Mouse (Mus musculus) cerebellum, adult 2 months (tissue): ENCODE measurements around the gene Myh9. TPM values are rescaled to one million over a fixed set of nuclear protein-coding genes. Genes with fewer than 3 reads are reported as not detected.

Source experiments
- DNase-seq, 2 experiments: peaks; one replicate each; pipeline ENCODE4 v3.0.0; 2021
- H3K27ac ChIP-seq: fragments of 200-500 bp; 2 replicates; pipeline ENCODE4 v1.5.1; 2012; ENCODE audit warnings: low read length, control low read depth, inconsistent platforms; ENCODE audit not compliant: insufficient read depth
- H3K27me3 ChIP-seq: fragments of 200-500 bp; 2 replicates; pipeline ENCODE4 v1.6.1; 2012; ENCODE audit warnings: inconsistent platforms, mild to moderate bottlenecking, low read length, moderate library complexity; ENCODE audit not compliant: control insufficient read depth, insufficient read depth
- H3K4me1 ChIP-seq: fragments of 200-500 bp; 2 replicates; pipeline ENCODE4 v1.6.1; 2011; ENCODE audit warnings: low read length; ENCODE audit not compliant: control insufficient read depth, insufficient read depth
- H3K4me3 ChIP-seq: fragments of 200-500 bp; replicated peaks from 2 replicates; pipeline ENCODE3; 2011; ENCODE audit warnings: mild to moderate bottlenecking, low read depth, low read length, control low read depth; ENCODE audit not compliant: insufficient read depth
- CTCF ChIP-seq: fragments of 200-500 bp; IDR thresholded peaks from 2 replicates; pipeline ENCODE4 v1.5.1; 2011; ENCODE audit warnings: low read depth, mild to moderate bottlenecking, control low read depth, low read length, moderate library complexity, borderline replicate concordance; ENCODE audit not compliant: insufficient read depth
- POLR2A ChIP-seq: fragments of 200-500 bp; IDR thresholded peaks from 2 replicates; pipeline ENCODE4 v1.6.1; 2011; ENCODE audit warnings: low read length, control low read depth, borderline replicate concordance; ENCODE audit not compliant: insufficient read depth
- WGBS: fragments of 180-500 bp; shearing (Covaris S2); methylation state at CpG from one replicate; pipeline ENCODE4 v1.1.7; 2018; 5-methylcytosine and 5-hydroxymethylcytosine counted together
- polyA plus RNA-seq: library from polyadenylated mRNA; depleted of rRNA; stranded (reverse); fragments of >200 nt; gene quantifications from 2 replicates; pipeline ENCODE4 v1.2.3, GENCODE M21; 2012

Gene Myh9
- polyA plus RNA-seq, 1 experiment, result 44.2 TPM

GRCm38 (mm10) chr15:77798664-77799490 is 43.1 kb downstream of the Myh9 start:
- Histone ChIP-seq H3K27ac (peak overlapping the region; percentile 66), H3K27me3 (no peaks in the 10 kb centered on the region), H3K4me1 (peaks cover 60% of the 10 kb centered on the region), H3K4me3 (no peak overlapping the region)
- DNase-seq, result peak in 1 of 2 experiments; percentile 56
- WGBS, result 22% methylated on average over 14 of the region's 14 CpGs
- no peak for TF ChIP-seq CTCF
- no peak for TF ChIP-seq POLR2A

GRCm38 (mm10) chr15:77797609-77798411 is 44.2 kb downstream of the Myh9 start:
- peak; percentile 72 to 88 for DNase-seq
- 14% methylated on average over 14 of the region's 14 CpGs for WGBS
- Histone ChIP-seq H3K27ac (peak overlapping the region; percentile 66), H3K4me1 (peaks cover 59% of the 10 kb centered on the region), H3K4me3 (no peak overlapping the region), H3K27me3 (no peaks in the 10 kb centered on the region)
- TF ChIP-seq CTCF, result no peak
- no peak for TF ChIP-seq POLR2A

GRCm38 (mm10) chr15:77796409-77797035 is 45.5 kb downstream of the Myh9 start:
- Histone ChIP-seq H3K27ac (no peak overlapping the region), H3K4me1 (peaks cover 65% of the 10 kb centered on the region), H3K4me3 (no peak overlapping the region), H3K27me3 (no peaks in the 10 kb centered on the region)
- TF ChIP-seq POLR2A (no peak), CTCF (no peak)
- DNase-seq, result no peak
- 94% methylated on average over 26 of the region's 26 CpGs for WGBS

- TF ChIP-seq POLR2A, result no peak
- TF ChIP-seq CTCF, result no peak
- 78% methylated on average over 13 of the region's 13 CpGs for WGBS
- Histone ChIP-seq H3K4me3 (no peak overlapping the region), H3K4me1 (peaks cover 66% of the 10 kb centered on the region), H3K27ac (no peak overlapping the region), H3K27me3 (no peaks in the 10 kb centered on the region)
- DNase-seq, result no peak
Measured at GRCm38 (mm10) chr15:77794908-77795356, 47.0 kb downstream of the Myh9 start.

DNA sequence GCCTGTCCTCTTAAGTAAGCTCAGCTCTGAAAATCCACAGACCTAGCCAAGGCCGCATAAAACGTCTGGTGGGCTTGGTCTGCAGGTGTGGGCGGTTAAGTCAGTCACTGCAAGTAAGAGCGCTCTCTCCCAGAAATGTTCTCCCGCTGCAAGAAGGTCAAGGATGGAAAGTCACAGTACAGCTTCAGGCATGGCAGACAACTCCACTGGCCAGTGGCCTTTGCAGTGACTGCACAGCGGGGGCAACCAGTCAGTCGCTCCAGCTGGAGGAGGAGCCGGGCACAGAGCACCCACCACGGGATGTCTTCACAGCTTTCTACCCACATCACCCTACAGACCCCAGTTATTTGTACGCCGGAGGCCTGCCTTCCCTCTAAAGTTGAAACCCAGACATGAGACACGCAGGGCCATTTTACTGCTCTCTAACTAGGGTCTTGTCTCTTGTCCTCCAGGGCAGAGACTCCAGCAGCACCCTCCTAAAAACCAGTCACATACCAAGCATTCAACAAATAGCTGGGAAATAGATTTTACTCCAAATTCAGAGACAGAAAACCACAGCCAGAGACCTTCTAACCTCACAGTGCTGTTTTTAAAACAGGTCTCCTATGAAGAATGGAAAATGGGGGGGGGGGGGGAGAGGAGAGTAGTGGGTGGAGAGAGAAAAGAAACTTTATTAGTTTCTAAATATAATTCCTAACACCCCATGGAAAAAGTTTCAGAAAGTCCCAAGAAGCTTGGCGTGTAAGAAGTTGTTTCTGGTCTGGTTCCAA is 47.7 kb downstream of the Myh9 start:
- H3K27me3 ChIP-seq, result no peaks in the 10 kb centered on the region
- 73% methylated on average over 13 of the region's 13 CpGs for WGBS

DNA sequence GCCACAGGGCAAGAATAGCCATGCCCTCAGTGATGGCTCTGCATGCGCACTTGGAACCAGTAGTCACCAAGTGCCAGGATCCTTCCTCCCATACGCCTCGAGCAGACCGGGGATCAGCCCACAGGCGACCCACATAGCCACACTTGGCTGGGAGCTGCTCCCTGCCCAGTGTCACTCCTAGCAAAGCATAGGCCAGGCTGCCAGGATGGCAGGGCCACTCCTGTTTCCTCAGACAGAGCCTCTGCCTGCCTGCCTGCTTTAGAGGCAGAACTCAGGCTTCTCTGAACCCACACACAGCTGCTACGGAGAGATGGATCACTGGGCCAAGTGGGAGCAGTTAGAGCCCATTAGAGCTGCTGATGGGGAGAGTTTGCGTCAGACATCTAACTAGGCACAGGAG is 48.4 kb downstream of the Myh9 start:
- Histone ChIP-seq H3K4me3 (no peak overlapping the region), H3K4me1 (peaks cover 64% of the 10 kb centered on the region), H3K27ac (peak overlapping the region; percentile 10), H3K27me3 (no peaks in the 10 kb centered on the region)
- peak; percentile 71 to 80 for DNase-seq
- TF ChIP-seq CTCF (no peak), POLR2A (no peak)
- 14% methylated on average over 7 of the region's 7 CpGs for WGBS

More for the DNA sequence above, 47.7 kb downstream of the Myh9 start:
- Histone ChIP-seq H3K4me1 (peaks cover 66% of the 10 kb centered on the region), H3K27ac (no peak overlapping the region), H3K4me3 (no peak overlapping the region)
- DNase-seq, result no peak
- no peak for TF ChIP-seq POLR2A
- TF ChIP-seq CTCF, result no peak

GRCm38 (mm10) chr15:77793094-77793493 is 48.9 kb downstream of the Myh9 start:
- 37% methylated on average over 4 of the region's 4 CpGs for WGBS
- TF ChIP-seq POLR2A, result no peak
- no peak overlapping the region for H3K4me3 ChIP-seq
- no peaks in the 10 kb centered on the region for H3K27me3 ChIP-seq
- no peak for DNase-seq
- H3K4me1 ChIP-seq, result peaks cover 64% of the 10 kb centered on the region
- H3K27ac ChIP-seq, result peak overlapping the region; percentile 10
